Mouse (Mus musculus) retina, postnatal 7 days (tissue): Measurements from ENCODE around the gene Nfx1.

ENCODE experiments used
- DNase-seq: peaks from one replicate; pipeline ENCODE4 v3.0.0-alpha.2; 2012; ENCODE audit warnings: low read depth, low spot score

Nfx1 gene

DNA sequence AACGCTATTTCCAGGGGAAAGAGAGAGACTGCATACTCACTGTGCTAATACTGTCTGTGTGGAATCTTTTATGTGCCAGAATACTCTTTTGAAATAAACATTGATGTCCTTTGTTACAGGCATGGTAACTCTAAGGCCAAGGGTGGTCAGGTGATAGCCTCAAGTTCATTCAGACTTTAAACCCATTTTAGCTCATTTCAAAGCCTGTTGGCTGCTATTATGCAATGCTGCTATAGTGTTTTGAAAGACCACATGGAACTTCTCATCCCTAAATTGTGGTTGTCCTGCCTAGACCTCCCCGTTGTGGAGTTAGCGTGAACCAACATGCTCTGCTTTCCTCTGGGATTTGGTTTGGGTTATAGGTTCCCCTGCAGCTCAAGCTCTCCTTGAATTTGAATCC lies 5.0 kb downstream of the Nfx1 start:
- no peak for DNase-seq

DNA sequence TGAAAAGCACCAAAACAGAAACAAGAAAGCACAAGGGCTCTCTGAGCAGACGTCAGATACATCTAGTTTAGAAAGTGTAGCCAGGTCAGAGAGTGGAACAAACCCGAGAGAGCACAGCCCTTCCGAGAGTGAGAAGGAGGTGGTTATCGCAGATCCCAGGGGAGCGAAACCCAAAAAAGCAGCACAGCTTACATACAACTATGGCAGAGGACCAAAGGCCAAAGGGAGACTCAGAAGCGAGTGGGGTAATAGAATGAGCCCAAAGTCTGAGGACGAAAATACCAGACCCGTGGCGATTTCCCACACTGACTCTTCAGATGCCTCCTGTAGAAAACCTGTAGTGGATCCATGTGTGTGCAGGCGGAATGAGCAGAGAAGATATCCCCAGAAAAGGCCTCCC lies 5.9 kb downstream of the Nfx1 start:
- no peak for DNase-seq

DNA sequence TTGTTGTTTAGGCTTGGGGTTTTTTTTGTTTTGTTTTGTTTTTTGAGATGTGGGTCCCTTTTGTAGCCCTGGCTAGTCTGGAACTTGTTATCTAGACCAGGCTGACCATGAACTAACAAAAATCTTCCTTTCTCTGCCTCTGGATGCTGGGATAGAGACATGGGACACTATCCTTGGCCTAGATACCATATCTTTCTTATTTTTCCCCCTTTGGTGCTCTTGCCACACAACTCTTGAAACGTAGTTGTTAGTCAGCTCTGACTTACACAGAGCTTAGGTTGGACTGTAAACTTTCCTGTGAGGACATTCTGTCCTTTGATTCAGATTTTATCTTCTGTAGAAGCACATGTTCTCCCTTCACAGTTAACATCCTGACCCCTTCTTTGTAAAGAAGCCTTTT lies 8.7 kb downstream of the Nfx1 start:
- DNase-seq: no peak

DNA sequence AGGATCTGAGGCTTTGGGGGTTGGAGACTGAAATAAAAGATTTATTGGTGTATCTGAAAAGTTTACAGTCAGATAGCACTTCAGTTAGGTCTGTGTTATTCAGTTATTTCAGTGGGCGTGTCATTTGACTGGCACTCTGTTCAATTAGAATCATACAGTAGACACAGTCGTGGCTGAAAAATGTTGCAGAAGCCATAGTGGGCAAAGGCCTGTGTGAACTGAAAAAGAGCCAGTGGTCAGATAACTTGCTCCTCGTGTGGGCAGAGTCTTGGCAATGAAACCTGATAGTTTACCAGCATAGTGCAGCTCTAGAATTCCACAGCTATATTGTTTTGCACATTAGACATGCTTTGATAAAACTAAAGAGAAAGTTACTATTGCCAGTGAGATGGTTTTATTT lies 11.8 kb downstream of the Nfx1 start:
- no peak for DNase-seq

DNA sequence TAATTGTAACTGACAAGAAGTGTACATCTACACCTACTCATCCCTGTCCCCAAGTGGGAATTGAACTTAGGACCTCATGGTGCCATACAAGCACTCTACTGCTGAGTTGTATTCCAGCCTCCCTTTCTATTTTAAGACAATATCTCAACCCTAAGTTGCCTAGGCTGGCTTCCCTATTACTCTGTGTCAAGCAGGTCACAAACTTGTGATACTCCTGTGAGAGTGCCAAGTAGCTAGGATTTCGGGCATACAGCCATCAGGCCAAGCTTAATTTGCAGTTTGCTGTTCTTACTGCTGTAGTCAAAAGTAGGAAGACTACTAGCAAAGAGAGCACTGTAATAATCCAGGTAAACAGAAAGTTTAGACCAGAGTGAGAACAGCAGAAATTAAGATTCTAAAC lies 13.0 kb downstream of the Nfx1 start:
- no peak for DNase-seq

DNA sequence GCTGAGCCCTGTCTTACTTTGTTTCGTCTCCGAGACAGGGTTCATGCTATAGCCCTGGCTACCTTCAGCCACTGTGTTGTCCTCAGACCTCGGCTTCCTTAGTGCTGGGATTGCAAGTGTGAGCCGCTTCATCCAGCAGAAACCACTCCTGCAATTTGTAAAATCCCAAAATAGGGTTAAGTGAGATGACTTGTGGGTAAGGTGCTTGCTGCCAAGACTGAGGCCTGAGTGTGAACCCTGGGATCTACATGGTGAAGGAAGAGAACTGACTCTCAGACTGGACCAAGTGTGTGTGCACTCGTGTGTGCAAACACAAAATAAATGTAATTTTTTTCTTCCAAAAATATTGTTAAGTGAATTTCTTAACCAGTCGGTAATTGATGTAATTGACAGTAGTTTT lies 18.9 kb downstream of the Nfx1 start:
- no peak for DNase-seq

DNA sequence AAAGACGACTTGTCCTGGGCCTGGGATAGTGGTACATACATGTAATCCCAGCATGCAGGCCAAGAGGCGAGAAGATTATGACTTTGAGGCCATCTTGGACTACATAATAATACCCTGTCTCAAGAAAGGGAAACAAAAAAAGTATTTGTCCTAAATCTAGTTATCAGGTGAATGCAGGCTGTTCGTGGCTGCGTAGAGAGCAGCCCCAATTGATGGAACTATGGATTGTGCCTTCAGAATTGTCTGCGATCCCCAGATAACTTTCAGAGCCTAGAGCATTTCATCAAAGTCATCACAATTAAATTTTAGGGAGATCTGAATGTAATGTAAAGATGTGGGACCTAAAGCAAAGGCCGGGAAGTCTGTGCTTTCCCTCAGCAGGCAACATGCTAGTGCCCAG lies 25.6 kb downstream of the Nfx1 start:
- DNase-seq: no peak

DNA sequence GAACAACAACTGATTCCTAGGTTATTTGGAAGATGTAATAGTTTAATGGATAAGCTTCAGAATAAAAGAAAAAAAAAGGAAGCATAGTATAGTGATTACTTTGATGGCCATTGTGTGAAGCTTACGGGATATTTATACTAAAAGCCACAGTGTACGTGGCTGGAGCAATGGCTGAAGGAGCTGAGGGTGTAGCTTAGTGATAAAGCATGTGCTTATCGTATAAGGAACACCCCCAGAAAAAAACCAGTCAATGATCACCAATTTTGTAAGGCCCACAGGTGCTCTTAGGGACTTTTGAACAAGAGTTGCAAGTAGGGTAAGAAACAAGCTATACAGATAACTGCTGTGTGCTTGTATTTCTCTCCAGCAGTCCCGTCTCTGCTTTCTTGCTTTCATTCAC lies 27.2 kb downstream of the Nfx1 start:
- DNase-seq: no peak

DNA sequence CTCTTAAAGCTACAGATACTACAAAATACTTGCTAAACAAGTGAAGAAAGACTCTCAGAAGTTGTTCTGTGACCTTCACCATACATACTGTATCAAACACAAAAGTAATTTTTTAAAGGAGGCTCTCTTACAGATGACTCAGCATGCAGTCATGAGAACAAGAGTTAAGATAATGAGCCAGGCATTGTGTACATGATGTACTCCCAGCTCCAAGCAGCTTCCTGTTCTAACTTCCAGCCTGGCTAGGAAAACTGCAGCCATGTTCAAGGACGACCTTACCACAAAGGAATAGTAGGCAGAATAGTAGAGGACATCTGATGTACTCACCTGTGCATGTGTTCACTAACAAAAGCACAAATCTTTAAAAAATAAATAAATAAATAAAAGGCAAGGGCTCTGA lies 29.6 kb downstream of the Nfx1 start:
- DNase-seq: no peak

DNA sequence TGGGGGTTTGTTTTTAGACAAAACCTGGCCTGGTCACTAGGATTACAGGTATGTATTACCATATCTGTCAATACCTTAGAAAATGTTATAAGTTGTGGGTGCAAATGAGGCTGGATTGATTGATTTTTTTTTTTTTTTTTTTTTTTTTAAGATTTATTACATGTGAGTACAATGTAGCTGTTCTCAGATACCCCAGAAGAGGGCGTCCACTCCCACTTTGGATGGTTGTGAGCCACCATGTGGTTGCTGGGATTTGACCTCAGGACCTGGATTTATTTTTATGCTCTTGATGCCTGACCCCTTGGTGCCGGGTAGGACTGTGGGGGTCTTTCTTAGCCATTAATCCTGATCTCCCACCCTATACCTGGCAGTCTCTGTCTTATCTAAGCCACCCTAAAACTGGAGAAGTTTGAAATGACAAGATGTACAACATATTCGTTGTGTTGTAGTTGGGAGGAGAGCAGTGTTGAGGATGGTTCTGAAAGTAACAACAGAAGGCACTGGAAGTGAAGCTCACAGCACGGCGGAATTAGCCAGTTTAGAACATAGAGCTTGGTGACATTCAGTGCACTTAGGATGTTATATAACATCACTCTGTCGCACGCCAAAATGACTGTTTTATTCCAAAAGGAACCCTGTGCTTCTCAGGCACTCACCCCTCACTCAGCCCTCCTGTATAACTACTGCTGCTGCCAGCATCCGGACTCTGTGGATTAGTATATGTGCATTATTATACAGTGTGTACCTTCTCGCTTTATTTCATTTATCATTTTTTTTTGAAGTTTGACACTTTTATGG lies 30.3 kb downstream of the Nfx1 start:
- no peak for DNase-seq

DNA sequence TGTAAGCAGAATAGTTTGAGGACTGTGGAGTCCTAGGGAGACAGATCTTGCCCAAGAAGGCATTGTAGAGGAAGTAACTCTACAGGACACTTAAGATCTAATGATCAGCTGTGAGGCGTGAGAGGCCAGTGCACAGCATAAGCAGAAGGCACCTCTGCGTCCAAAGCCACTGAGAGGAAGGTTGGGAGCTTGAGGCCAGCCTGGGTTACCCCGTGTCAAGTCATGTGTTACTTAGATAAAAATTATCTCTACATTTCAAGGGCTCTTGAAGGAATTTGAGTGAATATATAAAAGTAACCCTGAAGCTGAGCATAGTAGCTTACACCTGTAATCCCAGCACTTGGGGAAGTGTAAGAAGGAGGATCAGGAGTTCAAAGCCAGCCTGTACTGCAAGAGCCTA lies 42.6 kb downstream of the Nfx1 start:
- no peak for DNase-seq

DNA sequence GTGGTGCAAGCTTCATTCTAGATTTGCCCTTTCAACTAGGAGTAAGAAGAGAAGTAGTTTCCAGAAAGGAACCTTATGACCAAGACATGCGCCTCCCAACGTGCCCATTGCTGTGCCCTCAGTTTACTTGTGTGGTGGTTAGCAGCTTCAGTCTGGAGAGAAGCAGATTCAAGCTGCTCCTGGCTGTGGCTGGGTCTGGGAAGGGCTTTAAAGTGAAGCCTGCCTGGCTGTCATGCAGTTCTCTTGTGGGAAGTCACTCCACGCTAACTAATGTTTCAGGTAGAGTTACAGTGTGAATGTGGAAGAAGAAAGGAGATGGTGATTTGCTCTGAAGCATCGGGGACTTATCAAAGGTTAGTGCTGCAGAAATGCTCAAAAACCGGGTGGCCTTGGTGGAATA lies 45.1 kb downstream of the Nfx1 start:
- DNase-seq: no peak

DNA sequence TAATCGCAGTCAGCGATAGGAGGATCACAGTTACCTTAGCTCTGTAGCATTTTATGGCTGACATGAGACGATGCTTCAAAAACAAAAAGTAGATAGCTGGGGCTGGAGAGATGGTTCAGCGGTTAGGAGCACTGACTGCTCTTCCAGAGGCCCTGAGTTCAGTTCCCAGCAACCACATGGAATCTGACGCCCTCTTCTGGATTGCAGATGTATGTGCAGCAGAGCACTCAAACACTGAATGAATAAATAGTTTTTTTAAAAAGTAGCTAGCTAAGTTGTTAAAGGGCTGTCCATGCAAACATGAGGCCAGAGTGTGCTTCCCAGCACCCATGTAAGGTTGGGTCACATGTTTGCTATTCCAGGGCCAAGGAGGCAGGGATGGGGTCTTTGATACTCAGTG lies 50.4 kb downstream of the Nfx1 start:
- no peak for DNase-seq

DNA sequence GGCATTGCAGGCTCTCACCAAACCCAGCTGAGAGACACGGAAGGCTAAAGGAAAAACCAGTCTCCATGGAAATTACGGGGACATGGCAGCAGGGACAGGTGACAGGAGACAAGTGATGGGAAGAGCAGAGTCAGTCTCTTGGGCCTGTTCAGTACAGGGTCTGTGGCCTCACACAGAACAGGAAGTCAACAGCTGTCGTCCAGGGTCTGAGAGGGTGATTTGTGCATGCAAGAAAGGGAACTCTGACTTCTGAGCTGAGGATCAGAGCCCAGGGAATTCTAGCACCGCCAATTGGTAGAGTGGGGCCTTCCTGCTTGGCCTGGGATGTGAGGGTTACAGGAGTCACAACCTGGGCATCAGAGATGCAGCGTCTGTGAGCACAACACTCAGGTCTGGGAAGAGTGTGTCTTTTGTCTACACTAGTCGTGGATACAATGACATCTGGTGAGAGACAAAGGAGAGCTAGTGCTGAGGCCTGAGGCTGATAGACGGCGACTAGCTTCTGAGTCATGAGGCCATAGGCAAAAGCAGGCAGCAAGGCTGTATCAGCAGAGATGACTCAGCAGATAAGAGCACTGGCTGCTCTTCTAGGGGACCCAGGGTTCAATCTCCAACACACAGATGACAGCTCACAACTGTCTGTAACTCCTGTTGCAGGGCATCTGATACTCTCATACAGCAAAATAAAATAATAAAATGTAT lies 55.5 kb downstream of the Nfx1 start:
- DNase-seq: no peak

DNA sequence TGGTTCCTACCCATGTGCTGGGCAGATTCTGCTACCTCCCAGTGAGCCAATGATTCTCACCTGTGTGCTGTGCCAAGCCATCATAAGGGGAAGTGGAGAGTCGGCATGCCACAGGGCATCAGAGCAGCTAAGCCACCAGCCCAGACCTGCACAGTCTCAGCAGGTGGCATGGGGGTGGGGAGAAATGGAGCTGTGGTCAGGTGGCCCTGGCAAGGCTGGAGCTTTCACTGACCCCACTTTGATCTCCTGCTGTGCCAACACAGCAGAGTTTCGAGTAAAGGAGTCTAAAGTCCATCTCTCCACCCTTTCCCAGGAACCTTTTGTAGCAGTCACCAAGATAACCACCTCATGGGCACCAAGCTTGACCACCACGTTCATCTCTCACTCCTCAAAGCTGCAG lies 57.2 kb downstream of the Nfx1 start:
- DNase-seq: no peak

DNA sequence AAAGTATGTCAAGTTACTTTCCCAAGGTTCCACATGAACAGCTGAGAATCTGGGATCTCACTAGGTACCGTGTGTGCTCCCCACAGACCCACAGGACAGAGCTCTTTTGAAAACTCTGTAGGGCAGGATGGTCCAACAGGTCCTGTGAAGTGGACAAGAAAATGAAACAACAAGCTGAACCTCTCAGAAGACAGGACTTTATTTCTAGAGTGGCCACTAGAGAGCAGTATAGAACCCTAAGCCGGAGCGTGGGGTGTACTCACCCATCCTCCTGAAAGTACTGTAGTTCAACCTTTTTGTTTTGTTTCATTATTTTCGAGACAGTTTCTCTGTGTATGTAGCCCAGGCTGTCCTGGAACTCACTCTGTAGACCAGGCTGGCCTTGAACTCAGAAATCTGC lies 57.6 kb downstream of the Nfx1 start:
- DNase-seq: no peak

DNA sequence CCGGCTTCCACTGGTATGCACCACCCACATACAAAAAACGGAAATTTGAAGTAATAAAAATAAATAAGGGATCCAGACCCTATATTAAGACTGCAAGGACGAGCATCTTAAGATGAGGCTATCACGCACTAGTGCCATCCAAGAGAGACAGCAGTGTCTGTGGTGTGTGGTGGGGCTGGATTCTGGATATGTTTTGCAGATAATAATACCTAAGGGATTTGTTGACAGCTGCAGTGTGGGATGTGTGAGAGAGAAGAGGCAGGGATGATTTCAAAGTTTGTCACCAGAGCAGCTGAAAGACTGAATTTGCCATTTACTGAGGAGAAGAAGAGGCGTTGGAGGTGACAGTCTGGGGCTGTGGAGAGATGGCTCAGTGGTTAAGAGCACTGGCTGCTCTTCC lies 58.7 kb downstream of the Nfx1 start:
- no peak for DNase-seq

DNA sequence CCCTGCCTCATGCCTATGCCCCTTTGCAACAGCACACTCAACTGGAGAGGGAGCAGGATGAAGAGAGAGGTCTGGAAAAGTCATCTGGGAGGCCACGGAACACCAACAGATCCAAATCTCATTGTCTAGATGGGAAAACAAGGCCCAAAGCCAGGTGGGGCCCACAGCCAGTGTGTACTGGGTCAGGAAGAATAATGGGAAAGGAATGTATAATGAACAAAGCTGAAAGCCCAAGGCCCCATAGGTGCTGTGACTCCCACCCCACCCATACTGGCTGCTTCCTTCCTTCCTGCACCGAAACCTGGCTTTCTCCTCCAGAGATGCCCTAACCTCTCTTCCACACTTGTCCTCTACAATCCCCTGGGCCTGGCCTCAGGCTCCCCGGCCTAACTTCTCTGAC lies 60.5 kb downstream of the Nfx1 start:
- no peak for DNase-seq

DNA sequence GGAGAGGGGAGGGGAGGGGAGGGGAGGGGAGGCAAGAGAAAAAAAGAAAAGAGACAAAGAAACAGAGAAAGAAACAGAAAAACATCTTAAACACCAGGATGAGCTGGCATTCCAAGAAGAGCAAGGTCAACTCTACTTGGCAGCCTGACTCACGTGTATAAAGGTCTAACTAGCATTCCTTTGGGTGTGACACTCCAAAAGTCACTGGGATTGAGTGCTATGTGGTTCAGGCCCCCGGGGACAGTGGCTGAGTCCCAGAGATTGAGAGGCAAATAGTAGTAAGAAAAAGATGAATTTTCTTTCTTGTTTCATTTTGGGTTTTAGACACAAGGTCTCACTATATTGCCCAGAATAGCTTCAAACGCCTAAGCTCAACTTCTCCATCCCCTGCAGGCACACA lies 67.2 kb downstream of the Nfx1 start:
- DNase-seq: no peak

DNA sequence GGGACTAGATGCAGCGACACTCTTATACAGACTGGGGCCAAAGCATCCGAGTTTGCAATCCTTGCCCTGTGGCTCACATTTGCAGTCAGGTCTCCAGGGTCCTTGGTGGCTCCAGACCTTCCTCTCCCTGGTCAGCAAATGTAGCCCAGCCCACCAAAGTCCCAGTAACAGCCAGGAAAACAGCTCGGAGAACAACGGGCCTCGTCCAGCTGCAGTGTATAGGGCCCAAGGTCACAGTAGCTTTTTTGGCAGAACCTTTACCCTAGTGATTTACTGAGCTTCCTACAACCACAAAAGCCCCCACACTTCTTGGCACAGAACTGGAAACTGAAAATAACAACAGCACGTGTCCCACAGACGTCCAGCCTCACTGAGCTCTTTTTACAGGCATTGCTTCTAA lies 70.3 kb downstream of the Nfx1 start:
- no peak for DNase-seq

DNA sequence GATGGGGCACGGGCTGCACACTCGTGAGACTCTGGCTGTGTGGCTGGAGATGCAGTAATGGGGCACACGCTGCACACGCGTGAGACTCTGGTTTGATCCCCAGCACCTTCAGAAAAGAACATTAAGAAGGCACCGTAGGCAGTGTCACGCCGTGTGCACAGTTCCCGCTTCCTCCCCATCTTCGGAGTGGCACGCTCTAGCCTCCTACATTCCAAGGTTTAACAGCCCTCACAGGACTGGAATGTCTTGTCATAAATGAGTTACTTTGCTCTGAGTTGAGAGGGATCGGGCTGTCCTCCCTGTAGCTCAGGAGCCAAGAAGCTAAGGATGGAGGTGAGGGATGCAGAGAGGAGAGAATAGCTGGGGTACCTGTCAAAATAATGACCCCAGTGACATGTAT lies 72.2 kb downstream of the Nfx1 start:
- no peak for DNase-seq

DNA sequence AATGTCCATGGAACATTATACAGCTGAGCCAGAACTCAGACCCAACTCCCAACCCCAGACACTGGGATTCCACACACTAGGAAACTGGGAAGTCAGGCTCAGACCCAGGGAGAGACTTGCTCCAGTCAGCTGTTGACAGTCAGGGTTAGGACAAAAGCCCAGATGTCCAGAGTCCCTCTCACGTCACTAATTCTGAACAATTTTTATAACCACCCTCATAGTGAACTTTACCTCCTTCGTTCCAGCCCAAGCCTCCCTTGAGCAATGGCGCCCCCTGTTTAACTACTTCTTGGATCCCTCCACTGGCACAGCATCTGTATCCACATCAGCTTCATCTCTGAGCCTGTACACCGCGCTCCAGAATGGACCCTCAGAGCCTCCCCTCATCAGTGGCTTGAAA lies 73.3 kb downstream of the Nfx1 start:
- DNase-seq: no peak

DNA sequence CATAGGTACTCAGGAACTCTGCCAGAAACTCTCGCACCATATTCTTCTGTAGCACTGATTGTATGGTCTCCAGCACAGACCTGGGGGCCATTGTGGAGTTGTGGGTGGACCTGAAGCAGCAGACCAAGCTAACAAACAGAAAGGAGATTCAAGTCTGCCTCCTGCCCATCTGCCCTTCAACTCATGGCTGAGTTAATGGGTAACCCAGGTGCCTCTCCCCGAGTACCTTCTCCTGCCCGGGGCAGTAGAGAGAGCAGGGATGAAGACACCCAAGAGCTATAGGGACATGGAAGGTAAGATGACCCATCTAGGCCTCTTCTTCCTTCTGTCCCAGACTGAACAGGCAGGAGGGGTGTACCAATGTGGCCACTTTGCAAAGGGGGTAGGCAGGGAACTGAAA lies 74.6 kb downstream of the Nfx1 start:
- no peak for DNase-seq
